Mouse (Mus musculus) spleen, postnatal 0 days (tissue): ENCODE data around the gene Arf4. TPM values are rescaled to one million over a fixed set of nuclear protein-coding genes. Genes with fewer than 3 reads are reported as not detected.

ENCODE experiments used
- polyA plus RNA-seq: library from polyadenylated mRNA; unstranded; fragments of >200 nt; fragmentation: Nextera tagmentation; extraction: Ambion mirVana; gene quantifications from 2 replicates; pipeline ENCODE4 v1.2.1, GENCODE M21; 2015

Arf4 gene
- polyA plus RNA-seq, result 134 and 156 TPM in 2 replicates

DNA sequence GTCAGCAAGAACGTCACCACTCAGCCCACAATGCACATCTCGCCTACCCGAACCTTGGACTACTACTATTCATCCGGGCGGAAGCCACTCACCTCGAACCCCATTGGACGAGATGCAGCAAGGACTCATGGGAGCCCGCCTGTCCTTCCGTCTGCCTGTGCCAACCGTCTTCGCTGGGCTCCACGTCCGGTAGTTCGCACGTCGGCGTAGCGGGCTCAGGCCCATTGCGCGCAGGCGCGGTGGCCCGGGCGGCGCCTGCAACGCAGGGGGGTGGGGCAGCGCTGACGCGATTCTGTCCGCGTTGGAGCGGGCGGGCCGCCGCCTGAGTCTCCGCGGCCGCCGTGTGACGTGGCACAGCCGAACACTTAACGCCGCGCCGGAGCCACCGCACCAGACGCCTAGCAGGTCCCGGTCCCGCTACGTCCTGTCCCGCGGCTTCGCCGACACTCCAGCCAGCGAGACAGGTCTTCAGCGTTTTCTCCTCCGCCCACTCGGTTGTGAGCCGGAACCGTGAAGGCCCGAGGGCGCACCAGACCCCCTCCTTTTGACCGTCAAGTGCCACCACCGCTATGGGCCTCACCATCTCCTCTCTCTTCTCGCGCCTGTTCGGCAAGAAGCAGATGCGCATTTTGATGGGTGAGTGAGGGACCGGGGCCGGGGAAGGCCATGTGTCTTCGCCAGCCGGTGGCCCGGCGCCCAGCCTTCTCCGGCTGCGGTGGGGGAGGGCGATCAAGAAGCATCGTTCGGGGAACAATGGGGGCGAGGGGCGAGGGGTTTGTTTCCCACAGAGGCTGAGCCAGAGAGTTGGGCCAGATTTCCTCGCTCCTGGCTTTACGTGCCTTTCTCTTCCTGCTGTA, at the start of gene Arf4:
Gene Arf4 (plus strand): TSS at position 224 of the 857 bp plus-strand sequence.

GRCm38 (mm10) chr14:26669292-26670073, 31.6 kb downstream of the Arf4 start, which contains the start of gene Pde12:
TSS of gene Pde12 (minus strand) at chr14:26669883.

GRCm38 (mm10) chr14:26692974-26693373, 55.1 kb downstream of the Arf4 start, which contains the start of gene Dnah12:
TSS of gene Dnah12 (plus strand) at chr14:26693274.

Other genes with a start within 250 kb of the Arf4 start
- 19.6 and 20.4 TPM in 2 replicates for gene Slmap, start 103.1 kb upstream of the Arf4 start, polyA plus RNA-seq
- gene Dennd6a, start 64.2 kb upstream of the Arf4 start, polyA plus RNA-seq, result 23.1 and 25.3 TPM in 2 replicates
- gene Pde12, start 31.8 kb downstream of the Arf4 start, polyA plus RNA-seq, result 7.5 and 7.6 TPM in 2 replicates
- 0.05 TPM in 2 replicates for gene Dnah12, start 55.2 kb downstream of the Arf4 start, polyA plus RNA-seq